Mouse (Mus musculus) cerebellum, adult 9-10 months (tissue): ENCODE measurements around the gene Ncapg.
"Not testable (repeated sequence)": the region's sequence is repeated elsewhere in the genome, so short reads cannot be mapped to it uniquely, and the experiment has no call there.

Source experiments
- DNase-seq: peaks from one replicate; pipeline ENCODE4 v3.0.0; 2022

The Ncapg gene

DNA sequence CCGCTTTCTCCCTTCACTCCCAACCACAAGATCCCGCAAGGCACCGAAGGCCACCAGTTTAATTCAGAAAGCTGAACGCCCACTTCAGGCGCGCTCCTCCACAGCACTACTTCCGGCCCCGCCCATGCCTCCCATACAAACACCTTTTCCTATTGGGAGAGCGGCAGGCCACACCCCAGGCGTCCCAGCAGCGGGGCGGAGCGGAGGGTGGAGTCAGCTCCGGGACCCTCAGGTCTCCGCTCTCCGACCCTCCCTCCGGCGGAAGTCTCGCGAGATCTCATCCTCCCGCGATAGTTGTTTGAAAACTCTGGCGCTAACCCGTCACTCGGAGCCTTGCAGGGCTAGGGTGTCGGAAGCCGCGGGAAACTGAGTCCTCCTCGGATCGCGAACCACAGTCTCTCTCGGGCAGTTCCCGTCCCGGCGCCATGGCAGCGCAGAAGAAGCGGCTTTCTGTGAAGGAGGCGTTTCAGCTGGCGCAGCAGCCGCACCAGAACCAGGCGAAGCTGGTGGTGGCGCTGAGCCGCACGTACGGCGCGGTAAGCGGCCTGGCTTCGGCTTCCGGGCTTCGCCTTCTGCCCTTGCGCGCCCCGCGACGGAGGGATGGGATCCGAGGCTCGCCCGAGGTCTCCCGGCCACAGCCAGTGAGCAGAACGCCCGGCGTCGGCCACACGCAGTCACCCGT, at the start of gene Ncapg:
Ncapg (plus strand) TSS at position 322 of the 682 bp plus-strand sequence.
- peak; percentile 98 for DNase-seq

DNA sequence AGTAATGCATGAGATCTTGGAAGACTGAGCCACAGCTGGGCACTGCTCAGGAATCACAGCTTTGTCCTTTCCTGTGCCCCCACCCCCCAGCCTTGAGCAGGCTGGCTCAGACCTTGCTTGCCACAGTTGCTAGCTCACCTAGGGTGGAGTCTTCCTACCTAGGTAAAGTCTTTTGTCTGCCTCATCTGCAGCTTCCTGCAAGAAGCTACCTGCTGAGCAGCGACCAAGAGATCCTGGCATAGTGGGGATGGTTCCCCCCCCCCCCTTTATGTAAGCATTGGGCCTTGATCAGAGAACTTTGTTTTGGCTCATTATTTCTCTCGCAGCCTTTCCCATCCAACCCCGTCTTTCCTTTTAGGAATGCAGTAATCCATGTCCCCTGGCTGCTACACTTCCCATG, 48.2 kb upstream of the Ncapg start:
- DNase-seq = no peak

DNA sequence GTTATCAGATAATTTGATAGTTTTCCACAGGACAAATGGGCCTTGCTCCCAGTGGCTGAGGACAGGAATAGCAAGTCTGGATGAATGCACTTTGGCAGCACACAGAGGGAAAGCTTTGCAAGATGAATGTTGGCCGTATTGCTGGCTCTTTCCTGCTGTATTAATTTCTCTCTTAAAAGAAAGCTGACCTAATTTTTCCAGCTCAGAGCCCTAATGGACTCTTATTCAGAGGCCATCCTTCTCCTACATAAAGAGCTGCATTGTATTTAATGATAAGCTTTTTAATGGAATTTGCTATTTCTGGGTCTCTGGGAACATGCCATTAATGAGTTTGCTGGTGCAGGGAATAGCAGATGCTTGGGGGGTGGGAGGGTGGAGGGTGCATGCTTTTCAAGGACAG, 41.9 kb upstream of the Ncapg start:
- DNase-seq = peak; percentile 78

GRCm38 (mm10) chr5:45629470-45629869, 40.2 kb upstream of the Ncapg start:
- DNase-seq = no peak

DNA sequence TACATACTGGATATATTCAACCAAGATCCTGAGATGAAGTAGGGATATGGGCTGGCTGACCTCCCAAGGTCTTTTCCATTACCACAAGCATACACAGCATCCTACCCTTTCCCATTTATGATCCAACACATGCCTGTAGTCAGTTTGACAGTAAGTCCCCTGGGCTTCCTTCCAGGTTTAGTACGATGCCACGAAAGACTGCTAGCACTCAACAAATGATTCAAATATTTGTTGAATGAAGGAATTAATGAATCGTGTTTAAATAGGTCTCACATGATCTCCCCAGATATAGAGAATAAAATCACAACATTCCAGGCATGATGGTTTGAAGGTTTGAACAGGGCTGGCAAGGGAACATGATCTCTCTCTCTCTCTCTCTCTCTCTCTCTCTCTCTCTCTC, 31.3 kb upstream of the Ncapg start:
- peak; percentile 63 for DNase-seq

DNA sequence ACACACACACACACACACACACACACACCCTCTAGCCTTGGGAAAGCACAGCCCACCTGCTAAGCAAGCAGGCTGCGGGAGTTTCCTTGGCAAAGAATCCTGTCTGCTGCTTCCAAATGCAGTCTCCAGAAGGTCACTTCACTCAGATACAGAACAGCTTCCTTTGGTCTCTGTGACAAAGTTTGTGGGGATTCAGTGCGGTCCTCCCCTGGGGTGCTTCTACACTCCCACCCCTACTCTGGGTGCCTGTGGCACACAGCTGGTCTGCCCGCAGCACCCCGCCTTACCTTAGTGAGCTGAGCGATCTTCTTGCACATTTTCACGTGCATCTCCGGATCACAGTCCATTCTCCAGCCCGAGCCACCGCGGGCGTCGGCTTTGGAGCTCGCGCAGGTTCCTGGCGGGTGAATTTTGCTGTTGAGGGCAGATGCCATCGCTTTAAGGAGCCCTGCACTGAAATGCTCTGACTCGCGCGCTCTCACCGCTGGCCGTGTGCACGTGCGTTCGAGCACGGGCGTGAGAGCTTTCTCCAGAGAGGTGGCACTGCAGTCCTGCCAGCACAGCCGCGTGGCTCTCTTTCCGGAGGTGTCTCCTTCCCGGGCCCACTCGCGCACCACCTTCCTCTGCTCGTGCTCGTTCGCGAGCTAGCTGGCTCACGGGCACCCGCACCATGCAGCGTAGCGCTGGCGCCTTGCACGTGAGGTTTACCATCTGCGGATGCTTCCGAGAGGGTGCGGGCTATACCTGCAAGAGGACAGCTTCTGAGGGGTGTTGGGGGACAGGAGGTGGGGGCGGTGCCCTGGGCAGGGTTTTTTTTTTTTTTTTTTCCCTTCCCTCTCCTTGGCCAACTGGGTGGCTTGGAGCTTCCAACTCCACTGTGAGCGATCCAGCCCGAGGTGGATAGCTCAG, 30.7 kb upstream of the Ncapg start, which contains the start of gene Fam184b:
Fam184b (minus strand) TSS at position 809 of the 909 bp plus-strand sequence.
- peak; percentile 82 for DNase-seq

DNA sequence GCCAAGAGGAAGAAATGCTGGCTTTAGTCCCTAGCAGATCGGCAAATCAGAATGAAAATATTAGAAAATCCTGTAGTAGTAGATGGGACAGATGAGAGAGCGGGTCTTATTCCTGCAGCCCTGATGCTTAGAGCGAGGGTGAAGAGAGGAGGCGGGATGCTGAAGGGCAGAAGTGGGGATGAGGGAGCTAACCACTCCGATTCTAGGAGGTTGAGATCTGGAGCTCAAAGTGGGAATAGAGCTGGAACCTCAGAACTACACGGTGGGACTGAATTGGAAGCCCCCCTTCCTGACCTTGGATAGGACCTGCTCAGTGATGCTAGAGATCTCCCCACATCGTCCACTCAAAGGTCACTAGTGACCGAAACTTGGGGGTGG, 30.0 kb upstream of the Ncapg start:
- peak; percentile 45 for DNase-seq

DNA sequence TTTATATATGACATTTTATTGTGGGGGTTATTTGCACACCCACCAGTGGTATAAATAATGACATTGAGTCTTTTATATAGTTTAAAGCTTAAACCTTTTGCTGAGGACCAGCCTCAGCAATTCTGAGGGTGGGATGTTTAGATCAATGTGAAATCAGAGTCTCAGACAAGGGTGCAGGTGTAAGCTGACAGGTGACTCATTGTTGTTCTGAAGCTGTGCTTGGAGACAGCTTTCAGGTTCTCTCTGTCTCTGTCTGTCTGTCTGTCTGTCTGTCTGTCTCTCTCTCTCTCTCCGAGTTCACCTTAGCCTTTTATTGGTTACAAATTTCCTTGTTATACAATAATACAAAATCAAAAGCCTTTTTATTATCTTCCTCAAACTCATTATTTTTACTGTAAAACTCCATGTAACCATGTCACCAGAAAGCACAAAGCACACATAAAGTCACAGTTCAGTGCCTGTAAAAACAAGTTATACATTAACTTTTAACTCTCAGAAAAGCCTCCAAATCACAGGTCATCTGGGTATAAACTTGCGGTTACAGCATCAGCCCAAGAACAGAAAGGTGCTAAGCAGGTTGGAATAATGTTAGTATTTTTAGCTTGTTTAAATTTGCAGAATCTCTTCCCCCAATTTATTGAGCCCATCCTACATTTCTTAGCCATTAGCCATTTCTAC, 18.6 kb upstream of the Ncapg start:
- DNase-seq = no peak

DNA sequence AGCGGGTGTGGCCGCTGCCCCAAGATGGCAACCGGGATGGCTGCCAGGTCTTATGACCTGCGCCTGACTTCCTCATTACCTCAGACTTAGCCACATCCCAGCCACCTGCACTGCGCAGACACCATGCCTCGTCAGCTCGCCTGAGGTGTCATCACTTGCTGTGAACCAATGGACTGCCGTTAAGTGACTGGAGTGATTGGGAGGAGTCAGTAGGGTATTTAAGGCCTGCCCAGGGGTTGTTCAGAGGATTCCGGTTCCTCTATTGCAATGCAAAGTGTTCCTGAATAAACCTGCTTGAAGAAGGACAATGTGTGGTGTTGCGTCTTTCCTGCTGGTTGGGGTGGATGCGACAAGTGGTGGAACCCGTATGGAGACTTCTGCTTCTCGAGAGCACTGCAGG, 11.3 kb upstream of the Ncapg start:
- DNase-seq = not testable (repeated sequence)

DNA sequence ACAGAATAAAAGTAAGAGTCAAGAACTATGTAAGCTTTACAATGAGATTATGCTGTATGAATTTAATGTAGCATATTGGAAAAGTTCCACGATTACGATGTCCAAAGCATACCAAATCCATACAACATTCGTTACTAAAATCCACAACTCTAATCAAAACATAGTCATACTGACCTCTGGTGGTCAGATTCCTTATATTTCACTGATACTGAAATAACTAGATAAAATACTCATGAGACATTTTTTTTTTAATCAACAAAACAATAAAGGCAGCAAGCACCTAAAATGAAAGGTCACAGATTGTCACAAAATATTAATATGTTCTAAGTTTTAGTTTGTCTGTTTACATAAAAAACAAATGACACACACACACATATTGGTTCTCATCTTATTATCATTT, 1.4 kb upstream of the Ncapg start:
- DNase-seq = peak; percentile 81

- DNase-seq = no peak
These were observed 888 bp upstream of the Ncapg start for GRCm38 (mm10) chr5:45668831-45669230.

- DNase-seq = no peak
These were observed 503 bp upstream of the Ncapg start for GRCm38 (mm10) chr5:45669234-45669597.

DNA sequence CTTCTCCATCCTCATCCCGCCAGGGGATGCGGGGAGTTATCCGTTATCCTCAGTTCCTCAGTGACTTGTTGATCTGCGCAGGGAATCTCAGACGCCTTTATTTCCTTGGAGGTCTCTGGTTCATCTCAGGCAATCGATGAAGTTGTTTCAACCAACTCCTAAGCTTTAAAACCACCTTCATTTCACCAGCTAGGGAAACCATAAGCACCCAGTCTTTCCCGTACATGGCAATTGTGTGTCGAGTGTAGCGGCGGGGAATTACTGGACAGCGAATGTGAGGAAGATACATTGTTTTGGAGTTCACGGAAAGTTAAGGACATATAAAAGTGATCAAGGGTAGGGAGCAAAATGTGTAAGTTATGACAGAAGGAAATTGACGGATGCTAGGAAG, 556 bp downstream of the Ncapg start:
- DNase-seq = no peak

DNA sequence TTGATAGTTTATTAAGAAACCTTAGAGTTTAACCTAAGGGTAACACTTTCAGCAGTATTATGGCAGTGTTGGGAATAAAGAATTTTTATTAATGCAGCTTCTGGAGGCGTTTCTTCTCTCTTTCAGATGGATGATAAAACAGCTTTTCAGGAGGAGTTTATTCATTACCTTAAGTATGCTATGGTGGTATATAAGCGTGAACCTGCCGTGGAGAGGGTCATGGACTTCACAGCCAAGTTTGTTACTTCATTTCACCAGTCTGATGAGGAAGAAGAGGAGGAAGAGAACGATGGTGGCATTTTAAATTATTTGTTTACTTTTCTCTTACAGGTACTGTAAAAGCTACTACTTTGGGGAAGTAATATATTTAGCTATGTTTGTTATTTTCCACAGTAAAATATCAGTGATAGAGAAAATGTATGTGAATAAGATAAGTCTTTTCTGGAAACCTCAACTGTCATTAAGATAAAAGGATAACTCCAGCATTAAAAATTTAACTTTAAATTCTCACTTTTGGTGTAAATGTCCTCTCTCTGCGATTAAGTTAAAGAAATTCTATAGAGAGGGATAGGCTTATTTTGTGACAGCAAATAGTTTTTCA, 1.3 kb downstream of the Ncapg start:
- DNase-seq = no peak

GRCm38 (mm10) chr5:45675032-45675431, 5.3 kb downstream of the Ncapg start:
- DNase-seq = no peak

DNA sequence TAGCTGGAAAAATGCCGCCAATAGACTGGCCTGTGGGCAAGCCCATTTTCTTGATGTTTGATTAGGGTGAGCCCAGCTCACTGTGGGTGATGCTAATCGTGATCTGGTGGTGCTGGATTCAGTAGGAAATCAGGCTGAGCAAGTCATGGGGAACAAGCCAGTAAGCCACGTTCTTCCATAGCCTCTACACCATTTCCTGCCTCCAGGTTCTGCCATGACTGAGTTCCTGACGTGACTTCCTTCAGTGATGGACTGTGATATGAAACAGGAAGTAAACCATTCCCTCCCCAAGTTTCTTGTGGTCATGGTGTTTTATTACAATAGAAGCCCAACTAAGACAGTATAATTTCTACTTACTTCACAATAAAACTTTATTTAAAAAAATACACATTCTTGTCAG, 7.9 kb downstream of the Ncapg start:
- DNase-seq = no peak

DNA sequence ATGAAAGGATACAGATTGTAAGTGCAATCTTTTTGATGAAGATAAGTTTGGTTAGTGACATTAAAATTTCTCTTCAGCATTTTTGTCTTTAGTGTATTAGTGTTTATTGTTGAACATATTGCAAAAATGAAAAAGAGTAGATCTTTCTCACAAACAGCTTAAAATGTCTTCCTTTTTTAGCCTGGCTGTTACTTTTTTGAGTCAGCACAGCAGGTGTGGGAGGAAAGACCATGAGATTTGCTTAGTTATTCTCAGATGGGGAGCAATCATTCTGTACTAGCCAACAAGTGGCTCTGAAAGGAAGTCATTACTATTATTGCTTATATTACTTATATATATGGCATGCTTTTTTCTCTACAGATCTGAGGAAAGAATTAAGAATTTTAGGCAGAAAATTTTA, 10.2 kb downstream of the Ncapg start:
- DNase-seq = no peak

DNA sequence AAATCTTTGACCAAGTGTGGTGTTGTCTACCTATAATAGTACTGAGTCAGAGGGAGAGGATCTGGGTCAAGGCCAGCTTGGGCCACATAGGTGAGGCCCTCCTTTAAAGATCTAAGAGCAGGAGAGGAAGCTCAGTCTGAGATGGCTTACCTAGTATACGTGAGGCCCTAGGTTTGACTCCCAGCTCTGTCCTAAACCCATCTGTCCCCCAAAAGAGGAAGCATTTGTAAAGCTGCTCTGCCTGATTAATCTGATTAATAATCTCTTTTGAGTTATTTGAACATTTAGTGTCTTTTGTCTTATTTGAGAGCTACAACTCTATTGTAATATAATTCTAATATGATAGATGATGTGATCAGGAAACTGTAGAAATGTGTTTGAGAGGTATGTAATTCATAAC, 13.7 kb downstream of the Ncapg start:
- no peak for DNase-seq

GRCm38 (mm10) chr5:45685243-45685642, 15.5 kb downstream of the Ncapg start:
- no peak for DNase-seq

GRCm38 (mm10) chr5:45686223-45686622, 16.5 kb downstream of the Ncapg start:
- no peak for DNase-seq

GRCm38 (mm10) chr5:45689152-45689551, 19.4 kb downstream of the Ncapg start:
- DNase-seq = no peak

- no peak for DNase-seq
These were observed 21.1 kb downstream of the Ncapg start for GRCm38 (mm10) chr5:45690802-45691201.

DNA sequence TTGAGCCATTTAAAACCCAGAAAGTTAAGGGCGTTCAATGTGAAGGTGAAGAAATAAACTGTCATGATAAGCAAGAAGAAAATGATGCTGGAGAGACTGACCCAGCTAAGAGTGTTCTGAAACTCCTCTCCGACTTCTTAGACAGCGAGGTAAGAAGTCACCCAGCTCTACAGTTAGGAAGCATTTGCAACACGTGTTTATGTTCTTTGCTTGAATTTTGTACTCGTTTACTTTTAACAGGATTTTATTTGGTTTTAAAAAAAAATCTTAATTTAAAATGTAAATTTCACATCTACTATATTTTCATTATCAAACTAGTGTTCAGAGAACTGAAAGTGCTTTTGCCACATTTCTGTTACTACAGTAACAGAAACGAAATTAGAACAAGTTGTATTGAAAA, 22.0 kb downstream of the Ncapg start:
- no peak for DNase-seq
